Mouse (Mus musculus) CD8-positive naive resting alpha-beta T cell, adult 2 months (primary cell): ENCODE measurements around the gene Jak2.
A peak's percentile ranks its signal among the peaks of the same experiment; 100 is the strongest.

ENCODE experiments used
- DNase-seq, 2 experiments: peaks; one replicate each; pipeline ENCODE4 v3.0.0; 2022; ENCODE audit warnings: low read depth in 2 of 2, low spot score in 2 of 2

Jak2 gene

DNA sequence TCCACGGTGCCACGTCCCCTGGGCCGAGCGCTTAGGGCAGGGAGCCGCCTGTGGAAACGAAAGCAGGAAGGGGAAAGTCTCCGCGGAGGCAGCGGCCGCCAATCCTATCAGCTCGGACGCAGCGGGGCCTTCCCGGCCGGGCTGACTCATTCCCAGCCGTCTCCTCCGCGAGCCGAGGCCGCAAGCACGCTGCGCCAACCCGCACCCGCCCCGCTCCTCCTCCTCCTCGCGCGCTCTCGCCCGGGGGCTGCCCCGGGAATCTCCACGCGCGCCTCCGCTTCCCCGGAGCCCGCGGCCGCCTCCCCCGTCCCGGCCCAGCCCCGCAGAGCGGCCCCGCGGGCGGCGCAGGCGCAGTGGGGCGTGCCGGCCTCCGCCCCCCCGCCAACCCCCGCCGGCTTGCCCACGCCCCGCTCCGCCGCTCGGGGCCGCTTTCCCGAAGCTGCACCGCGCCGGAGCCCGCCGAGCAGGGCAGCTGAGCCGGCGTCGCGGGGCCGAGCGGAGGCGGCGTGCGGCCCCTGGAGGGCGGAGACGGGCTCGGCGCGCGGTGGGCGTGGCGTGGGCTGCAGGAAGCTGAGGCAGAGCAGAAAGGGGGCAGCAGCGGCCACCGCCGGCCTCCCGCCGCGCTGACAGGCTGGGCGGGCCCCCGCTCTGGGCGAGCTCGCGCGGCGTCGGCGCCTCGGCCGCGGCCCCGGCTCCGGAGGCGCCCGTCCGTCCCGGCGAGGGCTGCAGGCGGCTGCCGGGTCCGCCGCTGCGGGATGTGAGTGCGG, at the start of gene Jak2:
Gene Jak2 (plus strand): TSS at position 638 of the 767 bp plus-strand sequence.
- DNase-seq, result peak; percentile 77 to 78

- DNase-seq, result no peak
These were observed 48.3 kb upstream of the Jak2 start for GRCm38 (mm10) chr19:29203337-29203736.

- no peak for DNase-seq
These were observed 47.0 kb upstream of the Jak2 start for GRCm38 (mm10) chr19:29204583-29204982.

DNA sequence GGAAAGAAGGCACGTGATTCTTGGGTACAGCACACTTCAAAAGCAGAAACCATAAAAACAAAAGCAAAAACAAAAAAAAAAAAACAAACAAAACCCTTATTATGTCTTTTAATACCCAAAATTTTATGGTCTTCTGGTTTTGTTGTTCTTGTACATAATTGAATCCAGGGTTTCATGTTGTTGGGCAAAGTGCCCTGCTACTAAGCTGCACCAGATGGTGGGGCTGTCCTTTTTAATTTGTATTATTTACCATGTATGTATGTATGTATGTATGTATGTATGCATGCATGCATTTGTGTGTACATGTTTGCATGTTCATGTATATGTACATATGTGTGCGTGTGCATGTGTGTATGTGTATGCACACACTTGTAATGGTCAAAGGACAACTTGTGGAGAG, 46.4 kb upstream of the Jak2 start:
- DNase-seq, result no peak

DNA sequence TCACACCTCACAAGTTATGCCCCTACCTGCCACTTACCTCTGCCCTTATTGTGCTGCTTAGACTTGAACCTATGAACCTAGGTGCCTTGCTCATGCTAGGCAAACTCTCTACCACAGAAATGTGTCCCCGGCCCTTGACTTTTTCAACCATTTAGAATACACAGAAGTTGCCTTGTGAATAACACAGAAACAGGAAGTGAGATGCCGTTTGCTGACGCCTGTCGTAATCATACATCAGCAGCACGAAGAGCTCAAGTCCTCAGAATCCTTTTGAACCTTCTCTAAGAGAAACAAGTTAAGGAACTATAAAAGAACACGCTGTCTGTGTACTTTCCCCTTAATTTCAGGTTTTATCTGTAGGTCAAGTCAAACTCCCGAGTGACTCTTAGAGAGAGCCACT, 41.7 kb upstream of the Jak2 start:
- DNase-seq, result no peak

- DNase-seq, result no peak
These were observed 41.3 kb upstream of the Jak2 start for GRCm38 (mm10) chr19:29210319-29210718.

GRCm38 (mm10) chr19:29215811-29216509, 35.7 kb upstream of the Jak2 start:
- DNase-seq, result no peak

- no peak for DNase-seq
These were observed 29.8 kb upstream of the Jak2 start for GRCm38 (mm10) chr19:29221867-29222266.

DNA sequence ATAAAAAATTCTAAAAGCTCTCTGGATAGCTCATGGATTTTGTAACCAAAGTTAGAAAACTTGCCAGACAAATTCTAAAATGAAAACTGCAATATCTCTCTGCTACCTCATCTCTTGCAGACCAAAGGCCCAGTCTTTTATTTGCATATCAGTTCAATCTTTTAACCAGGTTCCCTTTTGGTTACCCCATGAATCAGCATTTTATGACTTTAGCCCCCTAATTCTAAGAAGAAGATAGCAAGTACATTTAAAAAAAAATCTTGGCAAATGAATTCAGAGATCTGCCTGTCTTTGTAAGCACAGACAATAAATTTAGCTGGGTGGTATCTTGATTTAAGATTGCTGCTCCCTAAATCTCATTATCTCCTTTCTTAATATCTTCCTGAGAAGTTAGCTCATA, 26.7 kb upstream of the Jak2 start:
- no peak for DNase-seq

- no peak for DNase-seq
These were observed 24.6 kb upstream of the Jak2 start for GRCm38 (mm10) chr19:29226996-29227395.

DNA sequence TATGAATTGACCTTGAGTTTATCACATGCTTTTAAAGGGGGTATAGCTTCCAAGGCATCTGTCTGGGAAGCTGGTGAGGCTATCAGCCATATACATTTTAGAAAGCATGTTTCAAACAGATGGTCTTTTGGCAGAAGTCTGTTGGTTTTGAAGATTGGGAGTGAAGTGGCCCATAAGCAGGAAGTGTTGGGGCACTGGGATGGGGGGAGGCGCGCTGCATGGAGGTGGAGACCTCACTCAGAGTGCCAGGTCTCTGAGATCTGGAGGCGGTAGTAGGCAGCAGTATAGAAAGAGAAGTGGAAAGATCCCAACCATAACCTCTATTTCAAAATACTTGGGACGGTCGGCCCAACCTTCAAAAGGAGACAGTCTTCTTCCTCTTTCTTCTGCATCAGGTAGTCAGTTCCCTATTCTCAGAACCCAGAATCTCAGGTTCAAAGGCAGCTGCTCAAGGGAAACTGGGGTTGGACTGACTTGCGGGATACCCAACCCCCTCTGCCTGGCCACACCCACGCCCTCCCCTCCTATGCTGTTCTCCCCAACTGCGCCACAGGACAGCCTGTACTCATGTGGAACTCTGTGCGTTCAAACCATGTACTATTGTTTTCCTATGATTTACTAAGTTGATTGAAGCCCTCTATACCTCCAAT, 23.6 kb upstream of the Jak2 start:
- DNase-seq, result peak in 1 of 2 experiments; percentile 6

GRCm38 (mm10) chr19:29228989-29229388, 22.6 kb upstream of the Jak2 start:
- no peak for DNase-seq

- DNase-seq, result no peak
These were observed 18.9 kb upstream of the Jak2 start for GRCm38 (mm10) chr19:29232738-29233137.

DNA sequence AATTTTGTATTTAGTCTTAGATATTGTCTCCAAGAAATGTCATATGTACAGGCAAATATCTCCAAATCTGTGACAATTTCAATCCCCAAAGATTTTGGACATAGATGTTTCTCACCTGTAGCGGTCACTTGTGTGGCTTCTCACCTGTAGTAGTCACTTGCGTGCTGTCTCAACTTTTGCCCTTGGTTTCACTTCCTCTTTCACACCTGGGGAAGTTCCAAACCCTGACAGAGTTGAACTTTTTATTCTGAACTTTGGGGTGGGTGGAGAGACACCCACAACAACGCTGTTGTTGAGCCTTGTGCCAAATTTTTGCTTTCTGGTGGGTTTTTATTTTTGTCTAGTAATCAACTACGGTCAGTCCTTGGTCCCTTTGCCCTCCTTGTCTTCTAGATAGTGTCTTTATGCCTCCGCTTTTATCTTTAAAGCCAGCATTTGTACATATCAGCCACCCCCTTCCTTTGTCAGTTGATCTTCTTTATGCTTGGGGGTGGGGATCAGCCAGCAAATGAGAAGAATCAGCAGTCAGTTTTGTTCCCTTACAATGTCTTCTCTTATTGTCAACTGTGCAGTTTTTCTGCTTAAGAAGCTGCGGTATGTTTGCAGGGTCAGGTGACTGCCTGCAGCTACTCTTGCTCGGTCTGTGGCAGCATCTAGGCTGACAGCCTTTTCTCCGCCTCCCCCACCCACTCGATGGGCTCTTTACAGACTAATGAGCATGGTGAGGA, 14.8 kb upstream of the Jak2 start:
- peak; percentile 7 to 8 for DNase-seq

DNA sequence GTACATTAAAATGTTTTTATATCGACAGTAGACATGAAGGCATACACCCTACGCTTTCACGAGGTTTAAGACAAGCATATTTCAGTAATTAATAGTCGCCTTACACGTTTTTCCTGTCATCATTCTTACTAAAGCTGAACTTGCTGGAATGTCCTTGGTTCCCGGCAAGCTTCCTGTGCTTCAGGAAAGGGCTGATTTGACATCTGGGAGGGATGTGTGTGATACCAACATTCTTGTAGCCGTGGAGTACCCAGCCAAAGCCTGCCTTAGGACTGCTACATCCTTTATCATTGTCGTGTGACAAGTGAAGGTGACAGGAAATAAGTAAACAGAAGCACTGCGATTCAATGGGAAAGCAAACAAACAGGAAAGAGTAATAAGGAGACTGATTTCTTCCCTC, 13.5 kb upstream of the Jak2 start:
- no peak for DNase-seq

GRCm38 (mm10) chr19:29239513-29240235, 12.0 kb upstream of the Jak2 start:
- no peak for DNase-seq

DNA sequence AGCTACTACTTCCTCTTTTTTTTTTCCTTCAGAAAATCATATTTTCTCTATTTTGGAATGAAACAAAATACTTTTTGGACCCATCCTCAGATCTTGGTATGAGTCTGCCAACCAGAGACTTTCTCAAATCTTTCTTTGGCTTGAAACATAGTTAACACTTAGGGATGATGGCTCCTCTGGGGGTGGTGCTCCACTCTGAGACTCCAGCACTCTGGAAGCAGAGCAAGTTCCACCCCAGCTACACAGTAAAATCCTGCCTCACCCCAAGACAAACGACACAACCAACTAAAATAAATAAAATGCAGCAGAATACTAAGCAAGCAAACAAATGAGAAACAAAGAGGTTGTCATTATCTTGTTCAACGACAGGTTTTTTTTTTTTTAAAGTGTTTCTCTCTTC, 11.0 kb upstream of the Jak2 start:
- no peak for DNase-seq

DNA sequence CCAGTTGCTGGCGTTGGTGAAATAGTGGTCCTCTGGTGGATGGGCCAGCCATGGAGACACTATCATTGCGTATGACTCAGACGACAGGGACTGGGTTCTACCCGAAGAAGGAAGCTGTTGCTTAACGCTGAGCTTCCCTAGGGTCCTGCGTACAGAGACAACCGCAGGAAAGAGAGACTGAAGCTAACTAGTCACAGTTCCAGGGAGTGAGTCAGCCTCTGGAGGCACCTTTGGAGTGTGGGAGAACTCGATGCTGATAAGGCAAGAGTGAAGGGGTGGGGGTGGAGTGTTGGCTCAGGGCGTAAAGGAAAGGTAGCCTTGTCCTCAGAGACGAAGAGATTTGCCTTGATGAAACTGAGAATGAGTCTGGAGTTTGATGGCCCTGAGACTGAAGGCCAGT, 10.0 kb upstream of the Jak2 start:
- no peak for DNase-seq

DNA sequence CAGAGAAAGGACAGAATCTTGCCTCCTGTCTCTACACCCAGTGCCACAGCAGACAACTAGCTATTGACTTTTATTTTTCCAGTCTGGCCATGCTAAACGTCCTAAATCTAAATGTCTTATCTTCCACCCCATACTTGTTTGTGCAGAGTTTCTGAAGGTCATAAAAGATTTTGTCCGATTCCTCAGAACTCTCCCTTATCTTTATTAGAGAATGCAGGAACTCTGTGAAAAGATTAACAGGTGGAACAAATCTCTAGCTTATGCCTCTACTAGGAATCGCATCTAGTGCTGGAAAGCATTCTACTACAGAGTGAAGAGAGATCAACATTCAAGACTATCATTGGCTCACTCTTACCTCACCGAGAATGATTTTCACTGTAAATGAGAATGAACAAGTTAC, 1.7 kb upstream of the Jak2 start:
- no peak for DNase-seq

DNA sequence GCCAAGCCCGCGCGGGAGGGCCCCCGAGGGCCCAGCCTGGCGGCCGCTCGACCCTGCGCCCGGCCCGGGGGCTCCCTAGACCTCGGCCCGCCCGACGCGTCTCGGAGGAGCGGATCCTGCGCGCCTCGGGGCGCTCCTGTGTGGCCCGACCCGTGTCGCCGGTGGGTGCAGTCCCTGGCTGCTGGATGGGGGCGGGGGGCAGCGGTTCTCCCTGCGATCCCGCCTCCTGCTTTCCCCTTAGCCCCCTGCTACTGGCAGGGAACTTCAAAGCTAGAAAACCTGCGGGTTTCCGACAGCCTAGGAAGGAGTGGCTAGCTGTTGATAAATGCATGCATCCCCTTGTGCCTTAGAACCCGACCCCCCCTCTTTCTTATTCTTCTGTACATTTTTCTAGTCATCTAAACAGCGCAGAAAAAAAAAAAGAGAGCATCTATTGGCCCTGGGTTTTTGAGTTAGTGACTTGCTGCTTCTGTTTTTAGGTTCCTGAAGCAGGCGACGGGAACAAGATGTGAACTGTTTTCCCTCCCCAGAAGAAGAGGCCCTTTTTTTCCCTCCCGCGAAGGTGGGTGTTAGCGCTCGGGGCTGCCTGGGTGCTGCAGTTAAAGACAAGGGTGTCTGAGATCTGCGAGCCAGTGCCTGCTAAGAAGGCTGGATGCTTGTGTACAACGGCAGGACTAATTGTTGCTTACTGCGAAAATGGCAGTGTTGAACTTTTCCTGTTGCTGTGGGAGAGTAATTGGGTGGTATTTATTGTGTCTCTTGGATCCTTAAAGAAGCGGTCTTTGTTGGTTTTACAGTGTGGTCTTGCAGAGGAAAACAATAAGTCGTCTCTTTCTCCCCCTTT, 552 bp downstream of the Jak2 start:
- DNase-seq, result peak; percentile 11 to 28
